Mouse (Mus musculus) stomach, postnatal 0 days (tissue): Measurements from ENCODE around the gene Tyk2.

ENCODE experiments used
- CTCF ChIP-seq: IDR thresholded peaks from 2 replicates; pipeline ENCODE4 v1.5.1; 2016; ENCODE audit warnings: antibody characterized with exemption, low read depth, mild to moderate bottlenecking, moderate library complexity
- EP300 ChIP-seq: optimal IDR thresholded peaks from 2 replicates; pipeline ENCODE3; 2016; ENCODE audit warnings: antibody characterized with exemption

DNA sequence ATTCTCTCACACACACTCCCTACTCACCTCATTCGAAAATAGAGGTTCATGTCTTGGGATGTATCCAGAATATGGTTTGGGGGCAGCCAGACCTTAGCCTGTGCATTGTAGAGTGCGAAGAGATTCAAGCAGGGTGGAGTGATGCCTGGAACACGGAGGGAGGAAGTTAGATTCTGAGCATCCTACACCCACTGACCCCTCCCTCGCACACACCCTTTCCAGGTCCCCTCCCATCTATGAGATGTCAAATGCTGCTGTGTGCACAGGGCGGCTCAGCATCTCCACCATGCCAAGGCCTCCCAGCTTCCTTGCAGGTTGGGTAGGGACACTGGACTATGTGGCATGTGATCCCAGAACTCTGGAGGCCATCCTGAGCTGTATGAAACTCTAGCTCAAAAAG, 6.2 kb downstream of the Tyk2 start:
- no peak for TF ChIP-seq CTCF
- no peak for TF ChIP-seq EP300
